Mouse (Mus musculus): ENCODE measurements around the gene Ctnnbip1.

Ctnnbip1 gene

GRCm38 (mm10) chr4:149517868-149518340, at the start of gene Ctnnbip1:
Gene Ctnnbip1, plus strand, starts transcription at chr4:149518236.
- peak; percentile 97 for DNase-seq (ENCODE audit: low spot score)

- DNase-seq (ENCODE audit: low spot score), result no peak
These were observed 48.5 kb upstream of the Ctnnbip1 start for GRCm38 (mm10) chr4:149469557-149469956.

GRCm38 (mm10) chr4:149475096-149475495, 42.9 kb upstream of the Ctnnbip1 start:
- no peak for DNase-seq (ENCODE audit: low spot score)

GRCm38 (mm10) chr4:149477078-149477477, 41.0 kb upstream of the Ctnnbip1 start, which contains the start of gene Tmem274:
Gene Tmem274, plus strand, starts transcription at chr4:149477378.
- DNase-seq (ENCODE audit: low spot score), result no peak

GRCm38 (mm10) chr4:149484566-149484965, 33.5 kb upstream of the Ctnnbip1 start:
- DNase-seq (ENCODE audit: low spot score), result no peak

- peak; percentile 92 for DNase-seq (ENCODE audit: low spot score)
These were observed 32.8 kb upstream of the Ctnnbip1 start, which contains the start of the genes Nmnat1 and Lzic for GRCm38 (mm10) chr4:149485053-149485824. Gene Nmnat1, minus strand, starts transcription at chr4:149485202. Gene Lzic, plus strand, starts transcription at chr4:149485229.

GRCm38 (mm10) chr4:149485825-149486206, 32.2 kb upstream of the Ctnnbip1 start:
- DNase-seq (ENCODE audit: low spot score), result no peak

GRCm38 (mm10) chr4:149487729-149488128, 30.3 kb upstream of the Ctnnbip1 start:
- no peak for DNase-seq (ENCODE audit: low spot score)

- DNase-seq (ENCODE audit: low spot score), result no peak
These were observed 28.4 kb upstream of the Ctnnbip1 start for GRCm38 (mm10) chr4:149489415-149490240.

- DNase-seq (ENCODE audit: low spot score), result no peak
These were observed 26.9 kb upstream of the Ctnnbip1 start for GRCm38 (mm10) chr4:149491151-149491550.

- DNase-seq (ENCODE audit: low spot score), result no peak
These were observed 21.4 kb upstream of the Ctnnbip1 start for GRCm38 (mm10) chr4:149496612-149497011.

GRCm38 (mm10) chr4:149498901-149499300, 19.1 kb upstream of the Ctnnbip1 start:
- DNase-seq (ENCODE audit: low spot score), result no peak

GRCm38 (mm10) chr4:149499790-149500189, 18.2 kb upstream of the Ctnnbip1 start:
- no peak for DNase-seq (ENCODE audit: low spot score)

GRCm38 (mm10) chr4:149504363-149504762, 13.7 kb upstream of the Ctnnbip1 start:
- DNase-seq (ENCODE audit: low spot score), result no peak

GRCm38 (mm10) chr4:149504858-149505257, 13.2 kb upstream of the Ctnnbip1 start:
- no peak for DNase-seq (ENCODE audit: low spot score)

GRCm38 (mm10) chr4:149505261-149505967, 12.6 kb upstream of the Ctnnbip1 start:
- DNase-seq (ENCODE audit: low spot score), result no peak

GRCm38 (mm10) chr4:149506904-149507303, 11.1 kb upstream of the Ctnnbip1 start:
- no peak for DNase-seq (ENCODE audit: low spot score)

GRCm38 (mm10) chr4:149511221-149511646, 6.8 kb upstream of the Ctnnbip1 start:
- no peak for DNase-seq (ENCODE audit: low spot score)

- DNase-seq (ENCODE audit: low spot score), result no peak
These were observed 6.0 kb upstream of the Ctnnbip1 start for GRCm38 (mm10) chr4:149512072-149512471.

- no peak for DNase-seq (ENCODE audit: low spot score)
These were observed 2.3 kb upstream of the Ctnnbip1 start for GRCm38 (mm10) chr4:149515706-149516105.

GRCm38 (mm10) chr4:149518351-149519220, 550 bp downstream of the Ctnnbip1 start:
- no peak for DNase-seq (ENCODE audit: low spot score)
